Mouse (Mus musculus): ENCODE results near the gene Kcnip3. TPM values are rescaled to one million over a fixed set of nuclear protein-coding genes. Genes with fewer than 3 reads are reported as not detected.

The Kcnip3 gene
- polyA plus RNA-seq, 1 experiment from 2014 or later, result 2.5 TPM

GRCm38 (mm10) chr2:127531592-127531991 is 9.7 kb upstream of the Kcnip3 start:
- Histone ChIP-seq H3K4me1 (no peaks in the 10 kb centered on the region), H3K9me3 (no peaks in the 10 kb centered on the region), H3K27me3 (replicated peaks) (0 out of 2 replicates have a peak, but pooled peaks cover 7% of the 10 kb centered on the region), H3K4me3 (replicated peaks) (no peak overlapping the region), H3K27ac (no peak overlapping the region), H3K36me3 (no peaks in the 10 kb centered on the region), H3K9ac (no peak overlapping the region), H3K4me2 (no peak overlapping the region)
- ATAC-seq (ENCODE audit: insufficient read depth, low FRiP score, low read depth), result no peak
- WGBS, result 89% methylated on average over 2 of the region's 2 CpGs

- Histone ChIP-seq H3K9ac (no peak overlapping the region), H3K4me3 (replicated peaks) (no peak overlapping the region), H3K4me1 (no peaks in the 10 kb centered on the region), H3K9me3 (no peaks in the 10 kb centered on the region), H3K27ac (no peak overlapping the region), H3K36me3 (no peaks in the 10 kb centered on the region), H3K27me3 (replicated peaks) (0 out of 2 replicates have a peak, but pooled peaks cover 7% of the 10 kb centered on the region), H3K4me2 (no peak overlapping the region)
- 72% methylated on average over 3 of the region's 3 CpGs for WGBS
- no peak for ATAC-seq (ENCODE audit: insufficient read depth, low FRiP score, low read depth)
Measured at GRCm38 (mm10) chr2:127530418-127530817, 8.5 kb upstream of the Kcnip3 start.

GRCm38 (mm10) chr2:127525004-127525775 is 3.3 kb upstream of the Kcnip3 start:
- no peak overlapping the region for H3K4me2 ChIP-seq
- 68% methylated on average over 3 of the region's 3 CpGs for WGBS
- peaks cover 14% of the 10 kb centered on the region for H3K4me1 ChIP-seq
- no peak overlapping the region for H3K27ac ChIP-seq
- no peaks in the 10 kb centered on the region for H3K36me3 ChIP-seq
- no peak for ATAC-seq (ENCODE audit: insufficient read depth, low FRiP score, low read depth)
- no peak overlapping the region for H3K4me3 ChIP-seq (replicated peaks)
- no peaks in the 10 kb centered on the region for H3K27me3 ChIP-seq (replicated peaks)
- no peak overlapping the region for H3K9ac ChIP-seq
- no peaks in the 10 kb centered on the region for H3K9me3 ChIP-seq

GRCm38 (mm10) chr2:127523950-127524729 is 2.2 kb upstream of the Kcnip3 start:
- no peak overlapping the region for H3K4me3 ChIP-seq (replicated peaks)
- no peaks in the 10 kb centered on the region for H3K9me3 ChIP-seq
- H3K36me3 ChIP-seq, result no peaks in the 10 kb centered on the region
- no peak overlapping the region for H3K4me2 ChIP-seq
- no peak overlapping the region for H3K27ac ChIP-seq
- peaks cover 14% of the 10 kb centered on the region for H3K4me1 ChIP-seq
- no peak for ATAC-seq (ENCODE audit: insufficient read depth, low FRiP score, low read depth)
- no peaks in the 10 kb centered on the region for H3K27me3 ChIP-seq (replicated peaks)
- WGBS, result 45% methylated on average over 7 of the region's 7 CpGs
- no peak overlapping the region for H3K9ac ChIP-seq

- Histone ChIP-seq H3K9me3 (no peaks in the 10 kb centered on the region), H3K4me1 (peaks cover 14% of the 10 kb centered on the region), H3K9ac (no peak overlapping the region; the same call in 1 of the 2 replicates), H3K27me3 (replicated peaks) (no peaks in the 10 kb centered on the region), H3K4me2 (peak overlapping the region; percentile 59), H3K36me3 (no peaks in the 10 kb centered on the region), H3K27ac (no peak overlapping the region), H3K4me3 (replicated peaks) (peak overlapping the region; percentile 33)
- 2% methylated on average over 18 of the region's 18 CpGs for WGBS
- ATAC-seq (ENCODE audit: insufficient read depth, low FRiP score, low read depth), result peak; percentile 33; the same call in 1 of the 2 replicates
Measured at GRCm38 (mm10) chr2:127521172-127522005, 505 bp downstream of the Kcnip3 start.

GRCm38 (mm10) chr2:127520123-127520522 is 1.8 kb downstream of the Kcnip3 start:
- H3K36me3 ChIP-seq, result no peaks in the 10 kb centered on the region
- H3K4me1 ChIP-seq, result peaks cover 14% of the 10 kb centered on the region
- H3K27me3 ChIP-seq (replicated peaks), result no peaks in the 10 kb centered on the region
- no peaks in the 10 kb centered on the region for H3K9me3 ChIP-seq
- ATAC-seq (ENCODE audit: insufficient read depth, low FRiP score, low read depth), result no peak
- 0 out of 2 replicates have a peak overlapping the region, but pooled peaks have one; percentile 59 for H3K4me2 ChIP-seq
- H3K4me3 ChIP-seq (replicated peaks), result no peak overlapping the region
- no peak overlapping the region for H3K27ac ChIP-seq
- no peak overlapping the region for H3K9ac ChIP-seq

- H3K27me3 ChIP-seq (replicated peaks), result no peaks in the 10 kb centered on the region
- no peaks in the 10 kb centered on the region for H3K36me3 ChIP-seq
- H3K9me3 ChIP-seq, result no peaks in the 10 kb centered on the region
- WGBS, result 71% methylated on average over 5 of the region's 5 CpGs
- no peak overlapping the region for H3K9ac ChIP-seq
- no peak overlapping the region for H3K27ac ChIP-seq
- no peak overlapping the region for H3K4me3 ChIP-seq (replicated peaks)
- peaks cover 14% of the 10 kb centered on the region for H3K4me1 ChIP-seq
- no peak overlapping the region for H3K4me2 ChIP-seq
- ATAC-seq (ENCODE audit: insufficient read depth, low FRiP score, low read depth), result no peak
Measured at GRCm38 (mm10) chr2:127519308-127519707, 2.6 kb downstream of the Kcnip3 start.

GRCm38 (mm10) chr2:127518831-127519230 is 3.1 kb downstream of the Kcnip3 start:
- 72% methylated on average over 3 of the region's 3 CpGs for WGBS
- Histone ChIP-seq H3K4me3 (replicated peaks) (no peak overlapping the region), H3K9ac (no peak overlapping the region), H3K27me3 (replicated peaks) (no peaks in the 10 kb centered on the region), H3K36me3 (no peaks in the 10 kb centered on the region), H3K4me1 (peaks cover 14% of the 10 kb centered on the region), H3K27ac (no peak overlapping the region), H3K9me3 (no peaks in the 10 kb centered on the region), H3K4me2 (no peak overlapping the region)
- ATAC-seq (ENCODE audit: insufficient read depth, low FRiP score, low read depth), result no peak

- no peak overlapping the region for H3K4me2 ChIP-seq
- H3K27me3 ChIP-seq (replicated peaks), result no peaks in the 10 kb centered on the region
- peaks cover 14% of the 10 kb centered on the region for H3K4me1 ChIP-seq
- H3K36me3 ChIP-seq, result no peaks in the 10 kb centered on the region
- no peak overlapping the region for H3K9ac ChIP-seq
- ATAC-seq (ENCODE audit: insufficient read depth, low FRiP score, low read depth), result 0 out of 2 replicates have a peak, but pooled peaks have one; percentile 4
- H3K9me3 ChIP-seq, result no peaks in the 10 kb centered on the region
- WGBS, result 20% methylated on average over 3 of the region's 3 CpGs
- no peak overlapping the region for H3K27ac ChIP-seq
- no peak overlapping the region for H3K4me3 ChIP-seq (replicated peaks)
Measured at GRCm38 (mm10) chr2:127518273-127518672, 3.6 kb downstream of the Kcnip3 start.

GRCm38 (mm10) chr2:127517081-127517480 is 4.8 kb downstream of the Kcnip3 start:
- Histone ChIP-seq H3K27ac (no peak overlapping the region), H3K4me1 (peaks cover 13% of the 10 kb centered on the region), H3K9ac (no peak overlapping the region), H3K36me3 (no peaks in the 10 kb centered on the region), H3K4me3 (replicated peaks) (no peak overlapping the region), H3K27me3 (replicated peaks) (no peaks in the 10 kb centered on the region), H3K4me2 (no peak overlapping the region), H3K9me3 (no peaks in the 10 kb centered on the region)
- 70% methylated on average over 8 of the region's 8 CpGs for WGBS
- no peak for ATAC-seq (ENCODE audit: insufficient read depth, low FRiP score, low read depth)

GRCm38 (mm10) chr2:127514380-127515124 is 7.3 kb downstream of the Kcnip3 start:
- Histone ChIP-seq H3K4me1 (no peaks in the 10 kb centered on the region), H3K27ac (no peak overlapping the region), H3K36me3 (no peaks in the 10 kb centered on the region), H3K4me2 (no peak overlapping the region), H3K9me3 (no peaks in the 10 kb centered on the region), H3K4me3 (replicated peaks) (no peak overlapping the region), H3K9ac (no peak overlapping the region), H3K27me3 (replicated peaks) (no peaks in the 10 kb centered on the region)
- 63% methylated on average over 9 of the region's 9 CpGs for WGBS
- ATAC-seq (ENCODE audit: insufficient read depth, low FRiP score, low read depth), result peak; percentile 49; the same call in 1 of the 2 replicates
